Mouse (Mus musculus): ENCODE measurements around the gene Vgll1. TPM values are rescaled to one million over a fixed set of nuclear protein-coding genes. Genes with fewer than 3 reads are reported as not detected.

Gene Vgll1
- polyA plus RNA-seq (2014; fragmentation: Illumina TruSeq; extraction: RNeasy Lipid Tissue Mini Kit (QIAGEN cat#74804); ENCODE audit: low read depth, low replicate concordance): not detected

DNA sequence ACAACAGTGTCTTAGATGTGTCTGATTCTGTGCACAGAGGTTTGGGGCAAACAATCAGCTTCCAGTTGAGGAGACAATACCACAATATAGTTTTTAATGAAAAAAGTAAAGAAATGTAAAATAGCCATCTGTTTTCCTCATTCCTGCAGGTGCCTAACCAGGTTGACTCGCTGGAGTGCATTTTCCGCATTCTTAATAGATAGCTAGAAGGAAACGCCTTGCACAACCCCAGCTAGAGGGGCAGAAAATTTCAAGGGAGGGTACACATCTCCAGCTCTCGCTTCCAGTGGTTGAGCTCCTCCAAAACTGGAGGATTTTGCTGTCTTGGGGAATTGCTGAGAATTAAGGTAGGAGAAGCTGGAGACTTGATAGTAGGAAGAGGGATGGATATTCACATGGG, at the start of gene Vgll1:
Gene Vgll1, plus strand, starts transcription at position 301 of the 400 bp plus-strand sequence.

DNA sequence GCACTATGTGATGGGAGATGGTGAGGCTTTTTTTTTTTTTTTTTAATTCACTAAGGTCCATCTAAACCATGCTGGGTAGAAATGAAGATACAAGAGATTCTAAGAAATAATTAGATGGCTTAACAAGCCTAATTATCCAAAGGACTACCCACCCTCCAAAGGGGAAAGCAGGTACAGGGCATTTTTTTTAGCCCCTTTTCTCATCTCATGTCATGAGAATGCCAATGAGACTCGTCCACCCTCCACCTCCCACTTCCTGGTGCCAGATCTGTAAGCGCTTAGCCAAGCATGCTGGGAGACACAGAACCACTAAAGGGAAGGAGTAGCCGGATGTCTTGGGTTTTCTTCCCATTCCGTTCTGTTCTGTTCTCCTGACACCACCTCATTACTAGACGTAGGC, 45.1 kb upstream of the Vgll1 start, which contains the start of gene Brs3:
Gene Brs3, plus strand, starts transcription at position 301 of the 400 bp plus-strand sequence.

DNA sequence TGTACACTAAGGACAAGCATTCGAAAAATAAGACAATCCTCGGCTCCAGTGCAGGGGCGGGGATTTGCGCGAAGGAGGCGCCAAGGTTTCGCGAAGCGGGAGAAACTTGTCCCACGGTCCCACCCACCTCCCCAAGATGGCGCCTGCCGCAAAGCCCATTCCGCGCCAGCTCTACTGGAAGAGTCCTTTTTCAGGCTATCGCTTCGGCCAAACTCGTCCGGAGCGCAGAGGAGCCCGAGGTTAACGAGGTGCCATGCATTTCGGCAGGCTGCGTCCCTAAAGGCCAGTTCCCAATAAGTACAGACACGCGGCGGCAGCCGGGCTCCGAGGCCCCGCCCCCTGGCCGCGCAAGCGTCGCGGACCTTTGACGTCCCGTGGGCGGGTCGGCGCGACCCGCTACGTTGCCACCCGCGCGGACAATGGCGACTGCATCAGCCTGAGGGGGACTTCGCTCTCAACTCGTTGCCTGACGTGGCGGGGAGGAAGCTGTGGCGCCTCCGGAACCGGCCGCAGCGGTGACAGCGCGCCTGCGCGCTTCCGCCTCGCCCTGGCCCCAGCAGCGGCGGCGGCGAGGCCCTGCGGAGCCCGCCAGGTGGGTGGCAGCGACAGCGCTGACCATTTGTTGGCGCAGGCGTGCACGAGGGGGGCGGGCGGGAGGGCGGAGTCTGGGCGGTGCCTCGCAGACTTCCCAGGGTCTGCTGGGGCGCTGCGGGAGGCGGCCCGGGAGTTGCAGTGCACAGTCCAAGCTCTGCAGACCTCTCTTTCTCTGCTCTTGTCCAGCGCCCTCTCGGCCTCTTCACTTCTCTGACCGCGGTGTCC, 34.5 kb upstream of the Vgll1 start, which contains the start of gene Htatsf1:
Gene Htatsf1, plus strand, starts transcription at position 410 of the 819 bp plus-strand sequence.

Other genes with a start within 250 kb of the Vgll1 start
- gene Adgrg4, start 217.9 kb upstream of the Vgll1 start, polyA plus RNA-seq (2014; fragmentation: Illumina TruSeq; extraction: RNeasy Lipid Tissue Mini Kit (QIAGEN cat#74804); ENCODE audit: low read depth, low replicate concordance): 16.5 TPM
- gene Brs3, start 45.0 kb upstream of the Vgll1 start, polyA plus RNA-seq (2014; fragmentation: Illumina TruSeq; extraction: RNeasy Lipid Tissue Mini Kit (QIAGEN cat#74804); ENCODE audit: low read depth, low replicate concordance): not detected
- 87.6 TPM for gene Htatsf1, start 34.5 kb upstream of the Vgll1 start, polyA plus RNA-seq (2014; fragmentation: Illumina TruSeq; extraction: RNeasy Lipid Tissue Mini Kit (QIAGEN cat#74804); ENCODE audit: low read depth, low replicate concordance)
- gene Cd40lg, start 124.0 kb downstream of the Vgll1 start, polyA plus RNA-seq (2014; fragmentation: Illumina TruSeq; extraction: RNeasy Lipid Tissue Mini Kit (QIAGEN cat#74804); ENCODE audit: low read depth, low replicate concordance): not detected